Comparison of ENCODE assay signal across 8 mouse cellular contexts in genomic region chr2:122233759-122234557, GRCm38 (mm10). TPM values are rescaled to one million over a fixed set of nuclear protein-coding genes. Genes with fewer than 3 reads are reported as not detected.
DNase-seq lines count a peak whose midpoint lies in the region; ATAC-seq and TF ChIP-seq lines count a peak whose summit lies in the region.

No protein-coding gene starts in this region.

- peak overlapping the region; percentile 53 for H3K9ac ChIP-seq in lung, embryonic 14.5 days

- TF ChIP-seq POLR2A in brain, embryonic 14.5 days (IDR thresholded peaks at IDR 0.05; ENCODE audit: borderline replicate concordance, extremely low read depth, insufficient read depth, insufficient read length, poor library complexity, severe bottlenecking): no peak
- no peak for TF ChIP-seq POLR2A in embryonic fibroblast, embryonic 13.5 days (IDR thresholded peaks at IDR 0.05; ENCODE audit: low read depth, low read length)

- intact Hi-C loops in gastrocnemius, postnatal 36 days (cut with DNase I): no loop called here

- WGBS in lung, embryonic 14.5 days: 4% methylated on average over 26 of the region's 26 CpGs

- no peak for ATAC-seq in lung, embryonic 14.5 days (ENCODE audit: insufficient read depth)

- H3K4me2 ChIP-seq in lung, embryonic 14.5 days: peak overlapping the region; percentile 81

- H3K9me3 ChIP-seq in lung, embryonic 14.5 days (ENCODE audit: low read depth, low read length): no peaks in the 10 kb centered on the region

- peak; percentile 16 for DNase-seq in gastrocnemius, adult 18-20 months (ENCODE audit: low spot score)
- no peak for DNase-seq in gastrocnemius, postnatal 36 days
- DNase-seq in brain, embryonic 14.5 days (ENCODE audit: low read depth): peak; percentile 87
- peak; percentile 26 for DNase-seq in heart, postnatal 4 days
- peak in 1 of 2 experiments; percentile 18 for DNase-seq in layer of hippocampus, adult 2 months (ENCODE audit: low spot score in 2 of 2)
- DNase-seq in lung, embryonic 14.5 days: peak; percentile 67
- DNase-seq in ovary, postnatal 14 days (ENCODE audit: low spot score): peak; percentile 16

- no peaks in the 10 kb centered on the region for H3K4me1 ChIP-seq in embryonic fibroblast, embryonic 13.5 days (ENCODE audit: control insufficient read depth, insufficient read depth, low read length)
- H3K4me1 ChIP-seq in lung, embryonic 14.5 days (ENCODE audit: insufficient read depth): peaks cover 4% of the 10 kb centered on the region; the same call in 1 of the 2 replicates

- peak overlapping the region; percentile 48 for H3K4me3 ChIP-seq in embryonic fibroblast, embryonic 13.5 days (ENCODE audit: insufficient read depth, low read length)
- peak overlapping the region; percentile 65 for H3K4me3 ChIP-seq in layer of hippocampus, adult 2 months
- H3K4me3 ChIP-seq in lung, embryonic 14.5 days (ENCODE audit: low read depth, low read length): peak overlapping the region; percentile 56

- TF ChIP-seq CTCF in brain, embryonic 14.5 days (IDR thresholded peaks at IDR 0.05; ENCODE audit: borderline replicate concordance, extremely low read depth, insufficient read depth, insufficient read length): no peak
- no peak for TF ChIP-seq CTCF in embryonic fibroblast, embryonic 13.5 days (IDR thresholded peaks at IDR 0.05; ENCODE audit: borderline replicate concordance, insufficient read depth, low read length)
- no peak for TF ChIP-seq CTCF in layer of hippocampus, adult 2 months (conservative IDR thresholded peaks at IDR 0.05)
- TF ChIP-seq CTCF in lung, embryonic 14.5 days (IDR thresholded peaks at IDR 0.05; ENCODE audit: low read depth): no peak

- no peak overlapping the region for H3K27ac ChIP-seq in embryonic fibroblast, embryonic 13.5 days (ENCODE audit: insufficient read depth, low read length)
- H3K27ac ChIP-seq in layer of hippocampus, adult 2 months: peak overlapping the region; percentile 83
- H3K27ac ChIP-seq in lung, embryonic 14.5 days (ENCODE audit: low read depth): peak overlapping the region; percentile 50

- no peaks in the 10 kb centered on the region for H3K36me3 ChIP-seq in lung, embryonic 14.5 days (ENCODE audit: insufficient read depth)

- no peaks in the 10 kb centered on the region for H3K27me3 ChIP-seq in lung, embryonic 14.5 days (ENCODE audit: insufficient read depth, low read length)

RNA-seq across cellular contexts. Expression of gene Sord, which starts 0.6 kb away (rescaled TPM):
- total RNA-seq in gastrocnemius, adult 18-20 months (2021): 10 to 100 TPM; 65.2 to 69.0 TPM
- 10 to 100 TPM; 39.0 to 51.1 TPM for total RNA-seq in gastrocnemius, postnatal 36 days (2021)
- polyA plus RNA-seq in brain, embryonic 14.5 days (2012; rRNA removed): 10.3 and 13.4 TPM in 2 replicates
- 10.0 and 17.9 TPM in 2 replicates for polyA plus RNA-seq in embryonic fibroblast, embryonic 13.5 days (2011; ENCODE audit: insufficient read length, low read depth, missing spikeins)
- total RNA-seq in heart, postnatal 4 days (2021): 10 to 100 TPM; 84.4 to 86.0 TPM
- total RNA-seq in layer of hippocampus, adult 2 months (2021): 10 to 100 TPM; 19.0 to 19.3 TPM
- polyA plus RNA-seq in lung, embryonic 14.5 days (2014; fragmentation: Nextera tagmentation; extraction: Ambion mirVana): 16.0 and 16.2 TPM in 2 replicates

RNA-seq across cellular contexts. Expression of gene Terb2, which starts 47.9 kb away (rescaled TPM):
- total RNA-seq in gastrocnemius, adult 18-20 months (2021): not detected
- not detected for total RNA-seq in gastrocnemius, postnatal 36 days (2021)
- not detected in 2 replicates for polyA plus RNA-seq in brain, embryonic 14.5 days (2012; rRNA removed)
- not detected in 2 replicates for polyA plus RNA-seq in embryonic fibroblast, embryonic 13.5 days (2011; ENCODE audit: insufficient read length, low read depth, missing spikeins)
- total RNA-seq in heart, postnatal 4 days (2021): not detected
- total RNA-seq in layer of hippocampus, adult 2 months (2021): not detected
- not detected in 2 replicates for polyA plus RNA-seq in lung, embryonic 14.5 days (2014; fragmentation: Nextera tagmentation; extraction: Ambion mirVana)

RNA-seq across cellular contexts. Expression of gene Patl2, which starts 48.0 kb away (rescaled TPM):
- total RNA-seq in gastrocnemius, adult 18-20 months (2021): not detected
- total RNA-seq in gastrocnemius, postnatal 36 days (2021): not detected
- polyA plus RNA-seq in brain, embryonic 14.5 days (2012; rRNA removed): not detected in 2 replicates
- not detected in 2 replicates for polyA plus RNA-seq in embryonic fibroblast, embryonic 13.5 days (2011; ENCODE audit: insufficient read length, low read depth, missing spikeins)
- not detected for total RNA-seq in heart, postnatal 4 days (2021)
- total RNA-seq in layer of hippocampus, adult 2 months (2021): not detected
- polyA plus RNA-seq in lung, embryonic 14.5 days (2014; fragmentation: Nextera tagmentation; extraction: Ambion mirVana): not detected in 2 replicates

Comparison
In these comparisons a context has a peak if more than half of its experiments do, and no peak if none do; other contexts are left out.
1. DNase-seq: peak in gastrocnemius, adult 18-20 months (single experiment), brain, embryonic 14.5 days (single experiment), heart, postnatal 4 days (single experiment), lung, embryonic 14.5 days (single experiment) and ovary, postnatal 14 days (single experiment); none in gastrocnemius, postnatal 36 days (0 of 2).
2. Peak in every context shown above with its lines, with median percentiles within 50 percentile points of each other: H3K4me3 ChIP-seq.